Mouse (Mus musculus) E14TG2a.4 (cell line): ENCODE results near the gene Zfp366.
"Not testable (repeated sequence)": the region's sequence is repeated elsewhere in the genome, so short reads cannot be mapped to it uniquely, and the experiment has no call there.

Experiments used
- H3K27me3 ChIP-seq: 2 replicates; pipeline ENCODE4 v1.6.1; 2014; ENCODE audit warnings: low read length, control low read depth; ENCODE audit not compliant: insufficient read depth
- H3K36me3 ChIP-seq: 2 replicates; pipeline ENCODE4 v1.6.1; 2014; ENCODE audit warnings: low read length, control low read depth; ENCODE audit not compliant: insufficient read depth
- H3K4me1 ChIP-seq: replicated peaks from 2 replicates; pipeline ENCODE4 v1.6.1; 2014; ENCODE audit warnings: low read depth, low read length, control low read depth
- H3K4me3 ChIP-seq: replicated peaks from 2 replicates; pipeline ENCODE4 v1.5.1; 2014; ENCODE audit warnings: mild to moderate bottlenecking, low read length
- H3K9me3 ChIP-seq: 2 replicates; pipeline ENCODE4 v1.6.1; 2014; ENCODE audit warnings: low read length, control low read depth
- CTCF ChIP-seq: conservative IDR thresholded peaks from 2 replicates; pipeline ENCODE4 v1.5.1; 2014; ENCODE audit warnings: low read length
- NANOG ChIP-seq: IDR thresholded peaks from 2 replicates; pipeline ENCODE4 v1.6.1; 2014; ENCODE audit warnings: borderline replicate concordance, low read length, mixed read lengths
- POU5F1 ChIP-seq: IDR thresholded peaks from 2 replicates; pipeline ENCODE4 v1.6.1; 2014; ENCODE audit warnings: low read length, borderline replicate concordance

Gene Zfp366

GRCm38 (mm10) chr13:99173849-99174248 lies 10.8 kb upstream of the Zfp366 start:
- Histone ChIP-seq H3K4me3 (no peak overlapping the region), H3K4me1 (0 out of 2 replicates have a peak, but pooled peaks cover 5% of the 10 kb centered on the region), H3K36me3 (no peaks in the 10 kb centered on the region), H3K9me3 (no peaks in the 10 kb centered on the region), H3K27me3 (no peaks in the 10 kb centered on the region; the same call in 1 of the 2 replicates)
- TF ChIP-seq POU5F1 (no peak), NANOG (no peak), CTCF (no peak)

- not testable (repeated sequence) for H3K9me3 ChIP-seq, H3K36me3 ChIP-seq, H3K4me3 ChIP-seq, H3K4me1 ChIP-seq, H3K27me3 ChIP-seq
Observed at GRCm38 (mm10) chr13:99182828-99183227, 1.8 kb upstream of the Zfp366 start.

- Histone ChIP-seq H3K36me3 (no peaks in the 10 kb centered on the region), H3K4me3 (no peak overlapping the region), H3K4me1 (no peaks in the 10 kb centered on the region), H3K9me3 (no peaks in the 10 kb centered on the region), H3K27me3 (0 out of 2 replicates have a peak, but pooled peaks cover 9% of the 10 kb centered on the region)
- TF ChIP-seq CTCF (no peak), POU5F1 (no peak), NANOG (no peak)
Observed at GRCm38 (mm10) chr13:99183257-99183895, 1.2 kb upstream of the Zfp366 start.

- Histone ChIP-seq H3K36me3 (no peaks in the 10 kb centered on the region), H3K27me3 (0 out of 2 replicates have a peak, but pooled peaks cover 12% of the 10 kb centered on the region), H3K9me3 (no peaks in the 10 kb centered on the region), H3K4me3 (no peak overlapping the region), H3K4me1 (peaks cover 6% of the 10 kb centered on the region; the same call in 1 of the 2 replicates)
- TF ChIP-seq POU5F1 (no peak), NANOG (no peak)
Observed at GRCm38 (mm10) chr13:99185573-99185972, 950 bp downstream of the Zfp366 start.

GRCm38 (mm10) chr13:99186138-99186853 lies 1.7 kb downstream of the Zfp366 start:
- peaks cover 13% of the 10 kb centered on the region; the same call in 1 of the 2 replicates for H3K27me3 ChIP-seq
- H3K4me1 ChIP-seq, result peaks cover 13% of the 10 kb centered on the region
- no peaks in the 10 kb centered on the region for H3K9me3 ChIP-seq
- H3K36me3 ChIP-seq, result no peaks in the 10 kb centered on the region
- TF ChIP-seq NANOG, result no peak
- H3K4me3 ChIP-seq, result no peak overlapping the region

DNA sequence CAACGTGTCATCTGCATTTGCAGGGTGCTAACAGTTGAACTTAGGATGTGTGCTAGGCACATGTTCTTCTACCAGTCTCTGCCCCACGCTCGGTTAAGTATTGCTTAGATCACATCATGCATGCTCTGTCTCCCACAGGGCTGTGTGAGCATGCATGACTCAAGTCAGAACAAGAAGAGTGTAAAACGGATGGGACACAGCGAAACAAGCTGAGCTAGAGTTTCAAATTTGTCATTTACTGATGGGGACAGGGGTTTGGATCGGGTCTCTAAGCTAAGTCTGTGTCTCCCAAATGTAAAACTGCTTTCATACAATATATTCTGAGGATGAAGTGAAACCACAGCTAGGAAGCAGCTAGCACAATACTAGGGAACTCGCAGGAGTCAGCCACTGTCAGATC lies 2.2 kb downstream of the Zfp366 start:
- H3K36me3 ChIP-seq, result no peaks in the 10 kb centered on the region
- H3K9me3 ChIP-seq, result no peaks in the 10 kb centered on the region
- no peak overlapping the region for H3K4me3 ChIP-seq
- peaks cover 13% of the 10 kb centered on the region for H3K4me1 ChIP-seq
- H3K27me3 ChIP-seq, result peaks cover 13% of the 10 kb centered on the region; the same call in 1 of the 2 replicates
- TF ChIP-seq NANOG, result no peak
- no peak for TF ChIP-seq CTCF
- TF ChIP-seq POU5F1, result no peak

DNA sequence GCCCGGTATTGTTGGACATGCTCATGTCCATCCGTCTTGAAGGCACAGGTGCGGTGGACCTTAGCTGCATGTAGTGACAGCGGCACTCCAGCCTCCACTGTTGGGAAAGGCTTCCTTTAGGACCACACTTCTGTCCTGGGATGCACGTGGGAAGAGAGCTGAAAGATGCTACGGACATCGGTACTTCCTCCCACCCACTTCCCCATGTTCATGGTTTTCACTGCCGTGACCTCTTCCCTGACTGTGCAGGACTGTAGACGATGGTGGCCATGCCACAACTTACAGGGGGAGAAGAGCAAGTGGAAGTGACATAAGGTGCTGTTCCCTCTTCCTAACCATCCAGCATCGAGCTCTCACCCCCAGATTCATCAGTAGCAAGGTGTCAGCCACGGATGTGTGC lies 2.8 kb downstream of the Zfp366 start:
- Histone ChIP-seq H3K36me3 (no peaks in the 10 kb centered on the region), H3K9me3 (no peaks in the 10 kb centered on the region; the same call in 1 of the 2 replicates), H3K27me3 (peaks cover 13% of the 10 kb centered on the region; the same call in 1 of the 2 replicates), H3K4me1 (peaks cover 13% of the 10 kb centered on the region), H3K4me3 (no peak overlapping the region)
- TF ChIP-seq CTCF (no peak), NANOG (no peak), POU5F1 (no peak)

DNA sequence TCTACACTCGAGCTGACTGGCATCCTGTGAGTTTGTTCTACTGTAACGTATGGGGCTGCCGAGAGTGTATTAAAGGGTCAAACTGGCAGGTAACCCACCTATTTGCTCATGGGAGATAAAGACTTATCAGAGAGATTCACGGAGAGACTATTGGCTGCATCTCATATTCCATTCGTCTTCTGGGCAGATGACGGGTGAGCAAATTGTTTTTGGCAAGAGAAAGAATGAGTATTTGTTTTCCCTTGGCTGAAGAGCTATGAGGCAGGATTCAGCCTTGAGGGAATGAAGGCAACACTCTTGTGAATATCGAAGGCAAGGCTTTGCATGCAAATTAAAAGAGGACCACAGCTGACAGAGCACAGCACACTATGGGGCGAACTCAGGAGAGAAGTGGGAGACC lies 4.0 kb downstream of the Zfp366 start:
- H3K4me3 ChIP-seq, result no peak overlapping the region
- TF ChIP-seq NANOG (no peak), CTCF (no peak)
- peaks cover 12% of the 10 kb centered on the region; the same call in 1 of the 2 replicates for H3K27me3 ChIP-seq
- no peaks in the 10 kb centered on the region for H3K36me3 ChIP-seq
- H3K9me3 ChIP-seq, result no peaks in the 10 kb centered on the region; the same call in 1 of the 2 replicates
- peaks cover 13% of the 10 kb centered on the region for H3K4me1 ChIP-seq

DNA sequence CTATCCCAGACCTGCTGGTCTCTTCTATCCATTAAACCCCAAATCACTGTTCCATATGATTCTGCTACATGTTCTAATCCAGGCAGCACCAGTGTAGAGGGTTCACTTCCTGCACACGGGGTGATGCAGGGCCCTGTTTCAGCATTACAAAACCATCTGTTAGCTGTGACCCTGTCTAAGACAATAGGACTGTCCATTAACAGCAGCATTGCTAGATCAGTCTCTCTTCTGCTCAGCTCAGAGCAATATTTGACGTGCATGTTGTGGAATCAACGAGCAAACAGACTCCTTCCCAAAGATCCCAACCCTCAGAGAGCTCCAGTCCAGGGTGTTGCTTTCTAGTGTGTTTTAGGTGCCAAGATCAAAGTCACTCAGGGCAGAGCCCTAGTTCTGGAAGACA lies 5.0 kb downstream of the Zfp366 start:
- Histone ChIP-seq H3K4me3 (no peak overlapping the region), H3K9me3 (no peaks in the 10 kb centered on the region; the same call in 1 of the 2 replicates), H3K27me3 (peaks cover 8% of the 10 kb centered on the region; the same call in 1 of the 2 replicates), H3K36me3 (no peaks in the 10 kb centered on the region), H3K4me1 (peaks cover 13% of the 10 kb centered on the region)
- TF ChIP-seq CTCF, result no peak
- no peak for TF ChIP-seq NANOG
- no peak for TF ChIP-seq POU5F1
